15 mouse cellular contexts compared by ENCODE assay signal in the genomic region with DNA sequence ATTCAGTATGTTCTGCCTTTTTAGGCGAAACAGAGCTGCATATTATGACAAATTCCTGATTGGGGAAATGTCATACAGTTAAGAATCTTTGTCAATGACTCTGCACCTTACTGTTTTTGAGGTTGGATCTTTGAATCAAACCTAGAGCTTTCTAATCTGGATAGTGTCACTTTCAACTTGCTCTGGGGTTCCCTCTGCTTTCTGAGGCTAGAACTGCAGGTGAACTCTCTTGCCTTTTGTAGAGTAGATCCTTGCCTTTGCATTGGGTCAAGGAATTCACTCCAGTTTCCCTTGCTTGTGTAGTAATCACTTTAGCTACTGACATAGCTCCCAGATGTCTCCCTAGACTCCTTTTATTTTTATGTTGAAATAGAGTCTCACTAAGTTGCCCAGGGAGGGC.
A peak's percentile ranks its signal among the peaks of the same experiment; 100 is the strongest.
DNase-seq lines count a peak whose midpoint lies in the region; ATAC-seq and TF ChIP-seq lines count a peak whose summit lies in the region.
"Had no signal": no experiment of that assay in that cellular context is flagged by ENCODE, and none has a peak within 500 bp of the region (broad histone marks: within the 10 kb centered on the region; RNA-seq: fewer than 3 reads in every experiment).

No protein-coding gene starts in this region.

- H3K4me3 ChIP-seq in gastrocnemius, adult 2 months = no peak overlapping the region
- no peak overlapping the region for H3K4me3 ChIP-seq in lung, embryonic 14.5 days (ENCODE audit: low read depth, low read length)
- H3K4me3 ChIP-seq in lung, adult 2 months (replicated peaks; ENCODE audit: extremely low read depth, low read depth, low read length) = no peak overlapping the region
- H3K4me3 ChIP-seq in MEL (ENCODE audit: control insufficient read depth in 1 of 2, insufficient read depth in 1 of 2, low read depth in 2 of 2, low read length in 2 of 2) = no peak overlapping the region
- H3K4me3 ChIP-seq: erythroblast, embryonic 14.5 days; hindbrain, embryonic 15.5 days; midbrain, embryonic 13.5 days; neural tube, embryonic 12.5 days had no signal

- no peak for ATAC-seq in lung, embryonic 14.5 days (ENCODE audit: insufficient read depth)
- ATAC-seq: midbrain, embryonic 13.5 days had no signal

- no peak overlapping the region for H3K4me2 ChIP-seq in lung, embryonic 14.5 days
- H3K4me2 ChIP-seq: hindbrain, embryonic 15.5 days; midbrain, embryonic 13.5 days; neural tube, embryonic 12.5 days had no signal

- no peaks in the 10 kb centered on the region for H3K9me3 ChIP-seq in lung, embryonic 14.5 days (ENCODE audit: low read depth, low read length)
- no peaks in the 10 kb centered on the region for H3K9me3 ChIP-seq in MEL (replicated peaks; ENCODE audit: insufficient read depth, low read length)
- H3K9me3 ChIP-seq: hindbrain, embryonic 15.5 days; midbrain, embryonic 13.5 days; neural tube, embryonic 12.5 days had no signal

- H3K27me3 ChIP-seq in lung, embryonic 14.5 days (ENCODE audit: insufficient read depth, low read length) = no peaks in the 10 kb centered on the region
- no peaks in the 10 kb centered on the region for H3K27me3 ChIP-seq in MEL (ENCODE audit: control insufficient read depth in 1 of 2, insufficient read depth in 2 of 2, low read length in 2 of 2)
- H3K27me3 ChIP-seq: hindbrain, embryonic 15.5 days; midbrain, embryonic 13.5 days; neural tube, embryonic 12.5 days had no signal

- no peak for TF ChIP-seq POLR2A in lung, adult 2 months (IDR thresholded peaks at IDR 0.05; ENCODE audit: borderline replicate concordance, extremely low read depth, low read depth, low read length)
- TF ChIP-seq POLR2A in MEL (IDR thresholded peaks at IDR 0.05; ENCODE audit: control insufficient read depth in 1 of 2, insufficient read depth in 1 of 2, low read depth in 1 of 2, low read length in 2 of 2, poor library complexity in 1 of 2) = no peak

- intact Hi-C loops in gastrocnemius, adult 2 months (cut with DNase I) = loop anchor here (10.0 kb wide), 1 partner anchor 127 kb away; a partner anchor contains a TSS

- no peak for DNase-seq in gastrocnemius, adult 2 months
- no peak for DNase-seq in gastrocnemius, postnatal 10 days
- DNase-seq in lung, embryonic 14.5 days = no peak
- no peak for DNase-seq in lung, adult 2 months
- DNase-seq in MEL (ENCODE audit: low read depth, low spot score) = peak; percentile 1
- DNase-seq in kidney, postnatal 36 days = peak; percentile 28 to 57
- DNase-seq in layer of hippocampus, adult 18-20 months (ENCODE audit: low spot score in 2 of 2) = no peak
- no peak for DNase-seq in right cerebral cortex, postnatal 25 days
- DNase-seq: embryo, embryonic 11 days; lung, adult 18-20 months; thymus, postnatal 36 days had no signal

- TF ChIP-seq CTCF in gastrocnemius, adult 2 months (IDR thresholded peaks at IDR 0.05) = peak; percentile 49
- TF ChIP-seq CTCF in lung, embryonic 14.5 days (IDR thresholded peaks at IDR 0.05; ENCODE audit: low read depth) = peak; percentile 25; the same call in 1 of the 2 replicates
- TF ChIP-seq CTCF in lung, adult 2 months (IDR thresholded peaks at IDR 0.05; ENCODE audit: insufficient read depth, low read length) = no peak
- TF ChIP-seq CTCF in MEL (IDR thresholded peaks at IDR 0.05 in 2 of 3, conservative IDR thresholded peaks at IDR 0.05 in 1 of 3; ENCODE audit: control insufficient read depth in 1 of 3, insufficient read depth in 1 of 3, low read depth in 2 of 3, low read length in 3 of 3, poor library complexity in 1 of 3, severe bottlenecking in 1 of 3) = peak in 1 of 3 experiments; percentile 5; a peak in 1 of 6 replicates

- no peaks in the 10 kb centered on the region for H3K36me3 ChIP-seq in lung, embryonic 14.5 days (ENCODE audit: insufficient read depth)
- no peaks in the 10 kb centered on the region for H3K36me3 ChIP-seq in MEL (ENCODE audit: control insufficient read depth in 1 of 2, insufficient read depth in 2 of 2, low read length in 2 of 2)
- H3K36me3 ChIP-seq: hindbrain, embryonic 15.5 days; midbrain, embryonic 13.5 days; neural tube, embryonic 12.5 days had no signal

- H3K4me1 ChIP-seq in lung, embryonic 14.5 days (ENCODE audit: insufficient read depth) = no peaks in the 10 kb centered on the region
- no peaks in the 10 kb centered on the region for H3K4me1 ChIP-seq in lung, adult 2 months (ENCODE audit: control insufficient read depth, insufficient read depth, low read length)
- H3K4me1 ChIP-seq in MEL (ENCODE audit: control insufficient read depth in 1 of 2, insufficient read depth in 2 of 2, low read length in 2 of 2) = no peaks in the 10 kb centered on the region
- H3K4me1 ChIP-seq: hindbrain, embryonic 15.5 days; midbrain, embryonic 13.5 days; neural tube, embryonic 12.5 days had no signal

- H3K27ac ChIP-seq in gastrocnemius, adult 2 months = no peak overlapping the region
- no peak overlapping the region for H3K27ac ChIP-seq in lung, embryonic 14.5 days (ENCODE audit: low read depth)
- H3K27ac ChIP-seq in MEL (ENCODE audit: control insufficient read depth, low read depth, low read length) = no peak overlapping the region
- H3K27ac ChIP-seq: hindbrain, embryonic 15.5 days; midbrain, embryonic 13.5 days; neural tube, embryonic 12.5 days had no signal

- no peak for TF ChIP-seq EP300 in MEL (IDR thresholded peaks at IDR 0.05; ENCODE audit: low read depth in 1 of 2, low read length in 2 of 2)

- H3K79me2 ChIP-seq in MEL (ENCODE audit: control insufficient read depth, insufficient read depth, low read length, poor library complexity) = no peaks in the 10 kb centered on the region

- H3K9ac ChIP-seq in lung, embryonic 14.5 days = no peak overlapping the region
- H3K9ac ChIP-seq in MEL (ENCODE audit: control insufficient read depth, low read depth, low read length, poor library complexity, severe bottlenecking) = no peak overlapping the region
- H3K9ac ChIP-seq: hindbrain, embryonic 15.5 days; midbrain, embryonic 13.5 days; neural tube, embryonic 12.5 days had no signal

- WGBS in lung, embryonic 14.5 days = 52% methylated on average over 1 of the region's 1 CpGs
- WGBS in lung, adult 2 months = 71% methylated on average over 1 of the region's 1 CpGs

- TF ChIP-seq RAD21 in MEL (IDR thresholded peaks at IDR 0.05; ENCODE audit: low read depth, low read length) = no peak; the same call in 1 of the 2 replicates

TF ChIP-seq in MEL, 35 proteins besides CTCF, POLR2A, EP300 and RAD21:
- TF ChIP-seq MXI1 (IDR thresholded peaks at IDR 0.05; ENCODE audit: low read depth, low read length) (no peak), SMC3 (IDR thresholded peaks at IDR 0.05; ENCODE audit: low read depth, low read length) (peak; percentile 35)

Comparison
In these comparisons a context has a peak if more than half of its experiments do, and no peak if none do; other contexts are left out.
1. DNase-seq: peak in MEL (single experiment) and kidney, postnatal 36 days (2 of 2); none in gastrocnemius, adult 2 months (single experiment), gastrocnemius, postnatal 10 days (single experiment), lung, embryonic 14.5 days (single experiment), lung, adult 2 months (single experiment), layer of hippocampus, adult 18-20 months (0 of 2) and right cerebral cortex, postnatal 25 days (single experiment).